Mouse (Mus musculus): ENCODE measurements at regions not wholly inside any gene's neighbourhood (a gene's known extent, or its start where the extent isn't known, plus 50 kb on each side); places are given as distances from the start of the nearest gene placed in this dataset.

DNA sequence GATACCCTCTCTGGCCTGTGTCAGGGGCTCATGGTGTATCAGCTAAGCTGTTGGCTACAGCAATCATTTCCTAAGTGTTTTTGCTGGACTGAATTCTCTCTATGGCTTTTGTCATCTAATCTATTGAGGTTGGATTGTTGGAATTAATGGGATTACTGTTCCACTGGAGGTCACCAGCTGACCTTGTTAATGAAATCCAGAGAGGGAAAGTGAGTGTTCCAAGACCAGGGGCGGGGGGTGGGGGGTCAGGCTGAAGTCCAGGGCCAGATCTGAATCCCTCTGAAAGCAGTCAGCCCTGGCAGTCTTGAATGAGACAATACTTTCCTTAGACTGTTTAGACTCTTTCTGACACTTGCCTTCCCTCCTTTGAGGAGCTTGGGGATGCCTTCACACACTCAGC, 64.0 kb downstream of the Irx6 start:
- TF ChIP-seq POLR2A (IDR thresholded peaks at IDR 0.05; ENCODE audit: low read depth, low read length), result no peak
- no peak for TF ChIP-seq CTCF (IDR thresholded peaks at IDR 0.05; ENCODE audit: extremely low read depth, insufficient read depth, insufficient read length, insufficient replicate concordance)
